Mouse (Mus musculus) hindbrain, embryonic 10.5 days (tissue): ENCODE results near the gene Gm13090. TPM values are rescaled to one million over a fixed set of nuclear protein-coding genes. Genes with fewer than 3 reads are reported as not detected.

Experiments used
- DNase-seq: peaks from one replicate; pipeline ENCODE4 v3.0.0-alpha.2; 2017; ENCODE audit warnings: low spot score
- H3K27ac ChIP-seq: fragments of 300-500 bp; sonication (generic); 2 replicates; pipeline ENCODE4 v1.5.1; 2016; ENCODE audit warnings: mild to moderate bottlenecking, moderate library complexity
- H3K27me3 ChIP-seq: fragments of 300-500 bp; sonication (generic); 2 replicates; pipeline ENCODE4 v1.6.1; 2016; ENCODE audit warnings: mild to moderate bottlenecking; ENCODE audit not compliant: poor library complexity, insufficient read depth, severe bottlenecking
- H3K36me3 ChIP-seq: fragments of 300-500 bp; sonication (generic); 2 replicates; pipeline ENCODE4 v1.6.1; 2016; ENCODE audit warnings: mild to moderate bottlenecking, moderate library complexity
- H3K4me1 ChIP-seq: fragments of 300-500 bp; sonication (generic); replicated peaks from 2 replicates; pipeline ENCODE4 v1.6.1; 2016; ENCODE audit warnings: mild to moderate bottlenecking
- H3K4me3 ChIP-seq: fragments of 300-500 bp; sonication (generic); 2 replicates; pipeline ENCODE4 v1.5.1; 2016; ENCODE audit warnings: mild to moderate bottlenecking, moderate library complexity
- H3K9me3 ChIP-seq: fragments of 300-500 bp; sonication (generic); 2 replicates; pipeline ENCODE4 v1.6.1; 2016; ENCODE audit warnings: mild to moderate bottlenecking, moderate library complexity
- WGBS: fragments of 180-500 bp; shearing (Covaris S2); methylation state at CpG from one replicate; pipeline ENCODE4 v1.1.7; 2016; 5-methylcytosine and 5-hydroxymethylcytosine counted together
- polyA plus RNA-seq: library from polyadenylated mRNA; unstranded; fragments of >200 nt; fragmentation: Nextera tagmentation; extraction: Ambion mirVana; gene quantifications from 2 replicates; pipeline ENCODE4 v1.2.1, GENCODE M21; 2016

The Gm13090 gene
- polyA plus RNA-seq, 1 experiment from 2014 or later = not detected

DNA sequence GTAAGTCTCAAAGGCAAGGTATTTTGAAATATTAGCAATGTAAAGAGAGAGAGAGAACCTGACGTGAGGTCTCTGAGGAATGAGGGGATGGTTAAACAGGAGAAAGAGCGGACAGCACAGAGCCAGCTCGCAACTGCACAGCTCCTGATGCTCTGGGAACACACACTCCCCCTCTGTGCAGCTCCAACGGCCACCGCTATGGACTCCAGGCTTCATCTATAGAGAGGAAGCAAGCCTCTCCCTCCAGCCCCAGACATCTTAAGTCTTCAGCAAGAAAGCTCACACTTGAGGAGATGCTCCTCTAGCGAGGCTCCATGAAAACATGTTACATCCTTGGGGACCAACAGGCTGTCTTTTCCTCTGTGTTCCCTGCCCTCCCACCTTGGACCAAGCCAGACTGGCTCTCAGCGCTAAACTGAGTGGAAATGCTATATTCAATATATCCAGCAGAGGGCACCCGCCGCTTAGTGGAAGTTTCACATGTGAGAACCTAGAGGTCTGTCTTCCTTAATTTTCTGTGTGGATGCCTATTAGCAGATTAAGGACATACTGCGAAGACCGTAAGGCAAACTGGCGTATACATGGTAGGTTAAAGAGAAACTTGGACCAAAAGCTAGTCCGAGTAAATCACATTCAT lies 16.1 kb upstream of the Gm13090 start:
- Histone ChIP-seq H3K27ac (no peak overlapping the region), H3K4me1 (no peaks in the 10 kb centered on the region), H3K36me3 (peaks cover 99% of the 10 kb centered on the region), H3K27me3 (no peaks in the 10 kb centered on the region), H3K9me3 (no peaks in the 10 kb centered on the region), H3K4me3 (no peak overlapping the region)
- WGBS = 62% methylated on average over 13 of the region's 13 CpGs
- peak; percentile 75 for DNase-seq

- H3K4me3 ChIP-seq = no peak overlapping the region
- 96% methylated on average over 15 of the region's 15 CpGs for WGBS
- no peak overlapping the region for H3K27ac ChIP-seq
- peaks cover 99% of the 10 kb centered on the region for H3K36me3 ChIP-seq
- no peaks in the 10 kb centered on the region for H3K27me3 ChIP-seq
- H3K9me3 ChIP-seq = no peaks in the 10 kb centered on the region
- no peak for DNase-seq
- no peaks in the 10 kb centered on the region for H3K4me1 ChIP-seq
Measured at GRCm38 (mm10) chr4:151074817-151075216, 14.6 kb upstream of the Gm13090 start.

DNA sequence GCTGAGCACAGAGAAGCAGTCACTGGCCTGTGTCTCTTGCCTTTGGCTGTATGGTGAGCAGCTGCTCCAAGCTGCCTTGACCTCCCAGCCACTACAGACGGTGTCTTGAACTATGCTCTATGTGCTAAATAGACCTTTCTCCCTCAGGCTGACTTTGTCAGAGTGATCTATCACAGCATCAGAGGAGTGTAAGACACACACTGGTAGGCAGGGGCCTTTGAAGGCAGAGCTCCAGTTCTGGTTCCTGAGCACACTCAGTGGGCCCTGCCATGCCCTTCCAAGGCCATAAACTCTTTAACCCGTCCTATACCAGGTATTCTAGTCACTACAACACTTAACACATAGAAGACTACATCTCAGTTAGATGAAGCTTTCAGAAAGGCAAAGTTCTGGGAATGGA lies 8.0 kb upstream of the Gm13090 start:
- Histone ChIP-seq H3K36me3 (peaks cover 100% of the 10 kb centered on the region), H3K27ac (no peak overlapping the region), H3K4me3 (no peak overlapping the region), H3K4me1 (no peaks in the 10 kb centered on the region), H3K9me3 (no peaks in the 10 kb centered on the region), H3K27me3 (no peaks in the 10 kb centered on the region)
- WGBS = 83% methylated on average over 2 of the region's 2 CpGs
- DNase-seq = no peak

GRCm38 (mm10) chr4:151081977-151082376 lies 7.4 kb upstream of the Gm13090 start:
- no peaks in the 10 kb centered on the region for H3K27me3 ChIP-seq
- peaks cover 100% of the 10 kb centered on the region for H3K36me3 ChIP-seq
- no peaks in the 10 kb centered on the region for H3K4me1 ChIP-seq
- WGBS = 94% methylated on average over 13 of the region's 13 CpGs
- no peaks in the 10 kb centered on the region for H3K9me3 ChIP-seq
- H3K4me3 ChIP-seq = no peak overlapping the region
- no peak overlapping the region for H3K27ac ChIP-seq
- no peak for DNase-seq

DNA sequence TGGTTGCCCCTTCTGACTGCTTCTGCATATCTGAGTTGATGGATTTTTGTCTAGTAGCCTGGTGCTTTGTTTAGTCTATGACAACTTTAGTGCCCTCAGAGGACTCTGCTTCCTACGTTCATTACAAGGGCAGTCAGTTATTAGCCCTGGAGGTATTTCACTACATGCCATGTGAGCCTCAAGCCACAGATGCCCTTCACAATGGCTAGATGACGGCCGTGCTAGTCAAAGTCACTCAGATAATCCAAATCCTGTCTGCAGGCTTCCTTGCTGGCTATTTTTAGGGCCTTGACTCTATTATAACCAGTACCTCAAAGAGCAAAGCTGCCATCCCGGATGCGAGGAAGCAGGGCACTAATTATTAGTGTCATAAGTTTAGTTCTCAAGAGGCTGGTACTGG lies 6.3 kb upstream of the Gm13090 start:
- no peaks in the 10 kb centered on the region for H3K4me1 ChIP-seq
- H3K4me3 ChIP-seq = no peak overlapping the region
- H3K27me3 ChIP-seq = no peaks in the 10 kb centered on the region
- H3K9me3 ChIP-seq = no peaks in the 10 kb centered on the region
- H3K27ac ChIP-seq = no peak overlapping the region
- DNase-seq = no peak
- peaks cover 100% of the 10 kb centered on the region for H3K36me3 ChIP-seq
- WGBS = 94% methylated on average over 5 of the region's 5 CpGs

- Histone ChIP-seq H3K27ac (no peak overlapping the region), H3K27me3 (no peaks in the 10 kb centered on the region), H3K36me3 (peaks cover 72% of the 10 kb centered on the region), H3K9me3 (no peaks in the 10 kb centered on the region), H3K4me3 (no peak overlapping the region), H3K4me1 (peaks cover 8% of the 10 kb centered on the region)
- 98% methylated on average over 1 of the region's 1 CpGs for WGBS
- DNase-seq = no peak
Measured at GRCm38 (mm10) chr4:151087358-151087757, 2.0 kb upstream of the Gm13090 start.

DNA sequence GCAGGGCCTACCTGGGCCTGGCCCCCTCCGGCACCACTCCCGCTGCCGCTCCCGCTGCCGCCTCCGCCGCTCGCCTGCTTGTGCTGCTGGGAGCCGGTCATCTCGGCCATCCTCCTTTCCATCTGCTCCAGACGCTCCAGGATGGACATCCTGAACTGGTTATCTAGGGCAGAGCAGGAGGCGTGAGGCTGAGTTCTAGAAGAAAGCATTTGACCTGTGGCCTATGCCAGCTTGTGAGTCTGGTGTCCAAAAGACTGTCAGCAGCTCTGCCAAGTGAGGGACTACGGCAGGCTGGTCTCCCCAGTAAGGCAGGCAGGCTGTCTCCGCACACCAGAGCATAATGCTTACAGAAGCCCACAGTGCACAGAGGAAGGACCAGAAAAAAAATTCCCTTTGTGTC lies 551 bp upstream of the Gm13090 start:
- Histone ChIP-seq H3K4me3 (no peak overlapping the region), H3K9me3 (no peaks in the 10 kb centered on the region), H3K36me3 (peaks cover 61% of the 10 kb centered on the region), H3K27ac (no peak overlapping the region), H3K27me3 (no peaks in the 10 kb centered on the region), H3K4me1 (peaks cover 8% of the 10 kb centered on the region)
- 93% methylated on average over 14 of the region's 14 CpGs for WGBS
- DNase-seq = no peak

DNA sequence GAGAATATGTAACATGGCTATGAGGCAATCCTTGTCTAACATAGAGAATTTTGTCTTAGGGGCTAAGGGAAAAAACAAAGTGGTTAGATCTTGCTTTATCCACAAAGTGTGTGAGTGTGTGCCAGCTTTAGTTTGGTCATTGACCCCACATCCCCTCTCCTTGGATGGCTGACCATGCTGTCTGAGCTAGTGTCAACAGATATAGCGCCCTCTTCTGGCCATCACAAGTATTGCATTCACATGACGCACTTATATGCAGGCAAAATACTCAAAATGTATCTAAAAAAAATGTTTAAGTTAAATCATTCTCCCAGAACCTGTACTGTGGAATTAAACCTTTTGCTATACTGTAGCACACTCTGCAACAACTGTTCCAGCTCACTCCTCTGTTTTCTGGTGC lies 5.8 kb downstream of the Gm13090 start:
- no peak overlapping the region for H3K27ac ChIP-seq
- H3K9me3 ChIP-seq = no peaks in the 10 kb centered on the region
- H3K4me1 ChIP-seq = peaks cover 13% of the 10 kb centered on the region
- WGBS = 25% methylated on average over 2 of the region's 2 CpGs
- no peak overlapping the region for H3K4me3 ChIP-seq
- H3K36me3 ChIP-seq = peaks cover 18% of the 10 kb centered on the region
- no peaks in the 10 kb centered on the region for H3K27me3 ChIP-seq
- no peak for DNase-seq

- Histone ChIP-seq H3K36me3 (peaks cover 27% of the 10 kb centered on the region), H3K9me3 (0 out of 2 replicates have a peak, but pooled peaks cover 4% of the 10 kb centered on the region), H3K4me1 (peaks cover 5% of the 10 kb centered on the region; the same call in 1 of the 2 replicates), H3K4me3 (no peak overlapping the region), H3K27ac (no peak overlapping the region), H3K27me3 (no peaks in the 10 kb centered on the region)
- DNase-seq = no peak
- 90% methylated on average over 18 of the region's 18 CpGs for WGBS
Measured at GRCm38 (mm10) chr4:151096334-151097103, 7.1 kb downstream of the Gm13090 start.

GRCm38 (mm10) chr4:151097104-151097438 lies 7.7 kb downstream of the Gm13090 start:
- Histone ChIP-seq H3K9me3 (0 out of 2 replicates have a peak, but pooled peaks cover 9% of the 10 kb centered on the region), H3K36me3 (peaks cover 31% of the 10 kb centered on the region), H3K4me1 (peaks cover 5% of the 10 kb centered on the region; the same call in 1 of the 2 replicates), H3K4me3 (no peak overlapping the region), H3K27ac (no peak overlapping the region), H3K27me3 (no peaks in the 10 kb centered on the region)
- WGBS = 89% methylated on average over 11 of the region's 11 CpGs
- DNase-seq = no peak

- 88% methylated on average over 11 of the region's 11 CpGs for WGBS
- H3K4me1 ChIP-seq = peaks cover 36% of the 10 kb centered on the region
Measured at GRCm38 (mm10) chr4:151103646-151104045, 14.3 kb downstream of the Gm13090 start.

DNA sequence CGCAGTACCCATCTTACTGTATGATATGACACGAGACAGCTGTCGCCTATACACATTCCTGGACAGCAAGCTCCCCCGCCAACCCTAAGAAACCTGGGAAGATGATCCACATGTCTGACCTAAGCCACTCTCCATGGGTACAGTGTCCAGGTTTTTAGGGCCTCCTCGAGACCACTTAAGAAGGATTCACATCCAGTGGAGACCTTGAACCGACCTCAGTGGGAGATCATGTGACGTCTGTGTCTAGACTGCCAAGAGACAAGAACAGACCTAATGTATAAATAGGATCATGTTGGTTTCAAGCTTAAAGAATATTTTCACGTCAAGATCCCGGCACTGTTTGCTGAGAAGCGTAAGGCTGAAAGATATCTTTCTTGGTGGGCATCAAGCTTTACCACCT lies 14.8 kb downstream of the Gm13090 start:
- H3K4me3 ChIP-seq = no peak overlapping the region
- H3K9me3 ChIP-seq = 0 out of 2 replicates have a peak, but pooled peaks cover 9% of the 10 kb centered on the region
- H3K4me1 ChIP-seq = peaks cover 41% of the 10 kb centered on the region
- no peak for DNase-seq
- 90% methylated on average over 10 of the region's 10 CpGs for WGBS
- no peak overlapping the region for H3K27ac ChIP-seq
- peaks cover 29% of the 10 kb centered on the region for H3K36me3 ChIP-seq
- H3K27me3 ChIP-seq = peaks cover 12% of the 10 kb centered on the region

More at GRCm38 (mm10) chr4:151103646-151104045, 14.3 kb downstream of the Gm13090 start:
- H3K27me3 ChIP-seq = peaks cover 12% of the 10 kb centered on the region
- no peak overlapping the region for H3K27ac ChIP-seq
- no peak for DNase-seq
- no peak overlapping the region for H3K4me3 ChIP-seq
- H3K9me3 ChIP-seq = 0 out of 2 replicates have a peak, but pooled peaks cover 9% of the 10 kb centered on the region
- H3K36me3 ChIP-seq = peaks cover 29% of the 10 kb centered on the region

GRCm38 (mm10) chr4:151105886-151106285 lies 16.5 kb downstream of the Gm13090 start:
- Histone ChIP-seq H3K9me3 (0 out of 2 replicates have a peak, but pooled peaks cover 9% of the 10 kb centered on the region), H3K27me3 (peaks cover 29% of the 10 kb centered on the region), H3K4me3 (0 out of 2 replicates have a peak overlapping the region, but pooled peaks have one; percentile 94), H3K36me3 (peaks cover 24% of the 10 kb centered on the region), H3K4me1 (peaks cover 44% of the 10 kb centered on the region), H3K27ac (no peak overlapping the region)
- DNase-seq = no peak
- 88% methylated on average over 6 of the region's 6 CpGs for WGBS
